ENCODE assay signal across 12 mouse cellular contexts in the genomic region with DNA sequence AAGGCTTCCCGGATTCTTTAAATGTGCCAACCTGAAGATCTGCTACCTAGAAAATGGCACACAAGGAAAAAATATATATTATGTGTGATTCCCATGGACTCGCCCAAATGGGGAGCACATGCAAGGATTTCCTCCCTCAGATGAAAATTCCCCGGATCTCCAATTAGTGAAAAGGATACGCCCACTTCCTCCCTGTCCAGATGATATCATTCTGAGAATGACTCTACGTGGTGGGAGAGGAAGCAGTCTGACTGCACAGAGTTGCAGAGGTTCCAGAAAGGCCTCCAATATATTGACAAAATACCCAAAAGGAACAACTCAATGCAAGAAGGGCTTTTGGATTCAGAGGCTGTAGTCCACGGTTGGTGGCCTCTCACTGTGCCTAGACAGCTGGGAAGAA. TPM values are rescaled to one million over a fixed set of nuclear protein-coding genes. Genes with fewer than 3 reads are reported as not detected.
DNase-seq lines count a peak whose midpoint lies in the region.
"Had no signal": no experiment of that assay in that cellular context is flagged by ENCODE, and none has a peak within 500 bp of the region (broad histone marks: within the 10 kb centered on the region; RNA-seq: fewer than 3 reads in every experiment).

No protein-coding gene starts in this region.

- peak; percentile 68 for DNase-seq in heart, adult 8-10 months (ENCODE audit: low spot score)
- no peak for DNase-seq in heart, postnatal 36 days
- DNase-seq in 3T3-L1 (ENCODE audit: low read depth, low spot score) = peak; percentile 30
- DNase-seq in brain, adult 2 months (ENCODE audit: low read depth, low spot score) = peak; percentile 28
- DNase-seq in lung, postnatal 36 days = peak; percentile 25
- no peak for DNase-seq in layer of hippocampus, adult 11-12 months (ENCODE audit: low spot score)
- no peak for DNase-seq in thymus, postnatal 36 days
- DNase-seq: cerebellum, adult 9-11 months; kidney, adult 11 months; kidney, postnatal 25 days; midbrain, embryonic 14.5 days; thymus, adult 18-20 months had no signal

- intact Hi-C loops in heart, postnatal 36 days (cut with DNase I) = no loop called here

RNA-seq across cellular contexts. Expression of a gene that starts 12.8 kb away (rescaled TPM):
- total RNA-seq in heart, adult 8-10 months (2022) = 10 to 100 TPM; 51.4 to 63.7 (median 59.9) TPM
- 10 to 100 TPM; 52.1 to 53.3 TPM for total RNA-seq in heart, postnatal 36 days (2021)

Comparison
In these comparisons a context has a peak if more than half of its experiments do, and no peak if none do; other contexts are left out.
1. DNase-seq: peak in heart, adult 8-10 months (single experiment), 3T3-L1 (single experiment), brain, adult 2 months (single experiment) and lung, postnatal 36 days (single experiment); none in heart, postnatal 36 days (0 of 2), layer of hippocampus, adult 11-12 months (single experiment) and thymus, postnatal 36 days (0 of 2).